Mouse (Mus musculus) cerebellum, adult 9-10 months (tissue): ENCODE data around the gene Meig1.
"Not testable (repeated sequence)": the region's sequence is repeated elsewhere in the genome, so short reads cannot be mapped to it uniquely, and the experiment has no call there.

Source experiments
- DNase-seq: peaks from one replicate; pipeline ENCODE4 v3.0.0; 2022

Gene Meig1

DNA sequence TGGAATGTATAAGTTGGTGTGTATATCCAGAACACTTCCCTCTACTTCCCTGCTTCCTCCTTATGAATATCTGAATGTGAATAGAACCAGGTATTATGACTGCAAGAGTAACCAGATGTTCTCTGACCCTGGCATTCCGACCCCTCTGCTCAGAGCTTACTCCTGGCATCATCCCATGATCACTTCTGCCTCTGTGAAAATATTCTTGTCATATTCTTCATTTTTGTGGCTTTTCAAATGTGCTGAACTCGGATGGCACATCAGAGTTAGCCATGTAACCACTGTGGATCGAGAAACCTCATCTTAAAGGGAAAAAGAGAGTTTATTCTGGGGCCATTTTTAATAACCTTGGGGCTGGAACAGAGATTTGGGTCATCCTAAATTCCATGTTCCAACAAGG, at the start of gene Meig1:
Gene Meig1, minus strand, starts transcription at position 101 of the 400 bp plus-strand sequence.
- DNase-seq, result no peak

DNA sequence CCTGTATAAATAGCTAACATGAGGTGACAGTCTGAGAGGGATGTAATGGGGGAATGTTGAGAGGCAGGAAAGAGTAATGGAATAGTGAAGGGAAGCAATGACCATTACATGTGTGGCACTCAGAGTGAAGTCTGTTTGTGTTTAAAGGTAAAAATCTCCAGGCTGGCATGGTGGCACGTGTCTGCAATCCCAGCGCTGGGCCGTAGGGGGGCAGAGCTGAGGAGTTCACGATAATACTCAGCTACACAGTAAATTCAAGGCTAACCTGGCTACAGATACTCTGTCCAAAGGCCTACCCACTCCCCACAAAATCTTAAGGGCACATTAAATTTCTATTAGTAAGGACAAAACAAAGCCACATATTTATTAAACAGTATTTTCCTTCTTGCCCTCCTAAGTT, 34.1 kb upstream of the Meig1 start:
- no peak for DNase-seq

DNA sequence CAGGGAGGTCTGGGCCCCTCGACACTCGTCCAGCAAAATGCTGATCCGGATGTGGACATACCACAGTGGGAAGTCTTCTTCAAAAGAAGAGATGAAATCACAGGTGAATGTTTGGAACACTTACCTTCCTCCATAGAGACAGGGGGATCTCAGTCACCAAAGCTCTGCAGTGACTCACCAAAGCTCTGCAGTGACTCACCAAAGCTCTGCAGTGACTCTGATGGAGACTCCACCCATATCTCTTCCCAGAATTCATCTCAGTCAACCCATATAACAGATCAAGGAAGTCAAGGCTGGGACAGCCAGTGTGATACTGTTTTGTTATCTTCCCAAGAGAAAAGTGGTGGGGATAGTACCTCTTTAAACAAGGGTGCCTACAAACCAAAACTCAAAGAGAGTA, 30.6 kb upstream of the Meig1 start:
- DNase-seq, result no peak

DNA sequence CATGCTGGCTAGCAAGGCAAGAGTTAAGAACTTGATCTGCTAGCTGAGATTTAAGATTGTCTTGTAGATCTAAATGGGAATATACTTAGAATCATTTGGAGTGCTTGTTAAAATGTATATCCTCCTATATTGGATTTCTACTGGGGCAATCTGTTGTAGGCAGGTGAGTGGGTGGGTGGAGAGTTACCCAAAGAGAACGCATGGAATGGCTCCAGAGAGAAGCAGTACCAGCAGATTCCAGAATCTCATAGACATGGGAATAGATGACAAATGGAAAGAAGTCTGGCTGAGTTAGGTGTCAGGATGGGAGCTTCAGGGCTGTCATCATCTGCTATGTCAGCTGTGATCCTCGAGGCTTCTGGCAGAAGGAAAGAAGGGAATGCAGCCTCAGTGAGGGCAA, 27.0 kb upstream of the Meig1 start:
- no peak for DNase-seq

DNA sequence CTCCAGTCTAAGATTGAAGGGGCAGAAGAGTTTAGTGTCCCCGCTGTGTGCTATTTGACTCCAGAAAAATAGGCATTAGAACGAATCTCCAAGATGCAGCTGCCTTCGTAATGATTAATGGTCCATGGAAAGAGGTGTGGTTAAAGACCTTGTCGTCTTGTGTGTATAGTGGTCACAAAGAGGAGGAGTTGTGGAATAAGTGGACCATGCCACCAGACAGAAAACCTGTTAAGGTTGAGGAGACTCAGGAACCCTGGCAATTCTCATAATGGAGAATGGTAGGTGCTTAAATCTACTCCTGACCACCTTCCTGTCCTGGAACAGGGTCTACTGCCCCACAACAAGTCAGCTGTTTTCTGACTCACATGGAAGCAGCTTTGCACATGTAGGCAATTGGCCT, 23.5 kb upstream of the Meig1 start:
- no peak for DNase-seq

DNA sequence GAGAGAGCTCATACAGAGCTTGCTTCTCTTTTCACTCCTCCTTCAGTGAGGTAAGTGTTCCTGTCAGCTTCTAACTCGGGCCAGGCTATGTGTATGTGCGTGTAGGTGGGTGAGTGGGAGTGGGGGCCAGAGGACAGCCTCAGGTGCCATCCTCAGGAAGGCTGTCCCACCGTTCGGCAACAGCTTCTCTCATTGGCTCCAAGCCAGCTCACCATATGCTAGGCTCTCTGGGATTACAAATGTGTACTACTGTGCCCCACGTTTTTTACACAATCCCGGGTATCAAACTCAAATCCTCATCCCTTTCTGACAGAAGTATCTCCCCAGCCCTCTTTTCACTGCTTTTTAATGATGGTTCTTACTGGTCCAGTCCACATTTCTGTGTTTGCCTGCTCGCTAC, 21.8 kb upstream of the Meig1 start:
- DNase-seq, result peak; percentile 27

DNA sequence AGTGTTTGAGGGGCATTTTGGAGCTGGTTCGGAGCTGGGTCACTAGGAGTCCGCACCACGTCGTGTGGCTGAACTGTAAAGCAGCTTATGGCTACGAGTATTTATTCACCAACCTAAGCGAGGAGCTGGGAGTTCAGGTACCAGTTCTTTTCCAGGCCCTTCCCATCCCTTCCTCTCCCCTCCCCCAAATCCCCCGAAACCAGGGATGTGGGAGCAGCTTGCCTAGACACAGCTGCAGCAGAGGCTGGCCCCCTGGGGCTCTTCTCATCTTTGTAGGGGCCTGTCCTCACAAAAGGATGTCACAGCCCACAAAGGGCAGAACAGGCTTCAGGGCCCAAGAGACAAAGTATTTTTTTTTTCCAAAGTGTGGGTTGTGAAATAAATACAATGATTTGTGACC, 15.5 kb upstream of the Meig1 start:
- DNase-seq, result no peak

DNA sequence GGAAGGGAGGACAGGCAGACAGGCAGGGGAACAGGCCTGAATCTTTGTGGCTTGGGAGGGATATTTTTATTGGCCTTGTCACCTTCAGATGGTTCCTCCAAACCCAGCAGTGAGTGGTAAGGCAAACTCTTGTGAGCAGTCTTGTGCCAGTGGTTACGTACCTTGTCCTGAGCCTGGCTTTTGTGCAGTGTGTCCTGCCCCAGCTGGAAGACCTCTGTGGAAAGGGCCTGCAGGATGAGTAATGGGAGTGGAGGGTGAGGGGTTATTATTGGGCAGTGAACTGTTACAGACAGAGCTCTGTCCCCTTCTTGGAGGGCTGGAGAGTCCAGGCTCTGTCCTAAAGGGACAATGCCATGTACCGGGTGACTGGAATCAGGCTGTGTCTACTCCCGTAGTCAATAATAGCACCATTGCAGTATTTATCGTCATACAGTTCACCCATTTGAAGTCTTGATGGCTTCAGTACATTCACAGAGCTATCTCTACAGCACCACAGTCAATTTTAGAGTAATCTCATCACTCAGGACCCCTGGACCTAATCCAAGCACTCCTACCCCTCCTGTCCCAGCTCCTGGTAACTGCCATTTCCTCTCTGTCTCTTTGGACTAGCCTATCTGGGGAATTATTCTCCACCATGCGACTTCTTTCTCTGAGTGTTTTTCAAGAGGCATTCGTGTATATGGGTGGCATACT, 13.1 kb upstream of the Meig1 start:
- no peak for DNase-seq

DNA sequence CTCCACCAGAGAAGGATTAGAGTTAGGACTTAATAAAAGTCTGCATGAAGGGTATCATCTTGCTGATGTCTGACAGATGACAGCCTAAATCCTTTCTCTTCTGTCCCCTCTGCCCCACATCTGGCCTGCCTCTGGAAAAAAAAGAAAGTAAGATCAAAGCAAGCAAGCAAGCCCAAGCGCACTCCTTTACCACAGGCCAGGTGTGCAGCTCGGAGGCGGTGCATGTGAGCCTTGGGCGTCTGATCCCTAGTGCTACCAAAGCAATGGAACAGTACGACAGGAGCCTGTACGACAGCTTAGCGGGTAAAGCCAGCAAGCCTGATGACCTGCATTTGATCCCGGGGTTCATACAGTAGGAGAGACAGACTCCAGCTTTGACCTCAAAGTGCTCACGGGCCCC, 8.5 kb upstream of the Meig1 start:
- no peak for DNase-seq

DNA sequence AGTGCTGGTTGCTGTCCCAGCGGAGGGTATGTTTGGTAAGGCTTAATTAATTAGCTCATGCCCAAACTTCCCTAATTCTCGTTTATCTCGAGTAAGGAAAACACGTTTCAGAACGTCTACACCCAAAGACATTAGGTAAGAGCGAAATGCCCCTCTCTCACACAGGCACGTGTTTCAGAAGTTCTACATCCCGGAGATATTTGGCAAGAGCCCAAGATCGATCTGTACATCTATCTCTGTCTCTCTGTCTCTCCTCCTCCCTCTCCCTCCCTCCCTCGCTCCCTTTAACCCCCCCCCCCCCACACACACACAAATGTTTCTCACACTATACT, 2.1 kb upstream of the Meig1 start:
- DNase-seq, result no peak

DNA sequence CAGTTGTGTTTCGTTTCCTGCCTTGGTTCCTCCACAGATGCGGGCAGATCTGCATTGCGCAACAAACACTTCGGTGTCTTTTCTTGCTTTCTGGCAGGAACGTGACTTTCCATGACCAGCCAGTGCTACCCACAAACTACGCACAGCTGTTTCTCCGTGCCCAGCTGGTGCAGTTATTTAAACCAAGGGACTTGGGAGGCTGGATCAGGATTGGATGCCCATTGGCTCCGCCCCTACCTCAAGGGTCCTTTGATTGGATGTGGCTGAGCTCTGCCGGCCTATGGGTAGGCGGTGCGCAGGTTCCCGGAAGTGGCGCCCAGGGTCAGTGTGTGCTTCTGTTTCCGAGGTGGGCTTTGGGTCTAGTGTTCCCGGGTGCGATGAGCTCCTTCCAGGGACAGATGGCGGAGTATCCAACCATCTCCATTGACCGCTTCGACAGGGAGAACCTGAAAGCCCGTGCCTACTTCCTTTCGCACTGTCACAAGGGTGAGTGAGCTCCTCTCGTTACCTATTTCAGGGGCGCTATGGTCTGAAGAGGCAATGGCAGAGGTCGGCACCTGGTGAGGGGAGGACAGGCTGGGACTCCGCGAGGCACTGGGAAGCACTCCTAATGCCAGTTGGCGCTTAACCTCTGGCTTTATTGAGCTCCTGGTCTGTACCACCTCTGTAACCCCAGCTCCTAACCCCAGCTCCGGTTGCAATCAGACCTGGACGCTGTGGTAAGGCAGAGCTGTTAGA, 1.6 kb upstream of the Meig1 start, which contains the start of gene Dclre1c:
Gene Dclre1c, plus strand, starts transcription at position 291 of the 738 bp plus-strand sequence.
- peak; percentile 81 for DNase-seq

DNA sequence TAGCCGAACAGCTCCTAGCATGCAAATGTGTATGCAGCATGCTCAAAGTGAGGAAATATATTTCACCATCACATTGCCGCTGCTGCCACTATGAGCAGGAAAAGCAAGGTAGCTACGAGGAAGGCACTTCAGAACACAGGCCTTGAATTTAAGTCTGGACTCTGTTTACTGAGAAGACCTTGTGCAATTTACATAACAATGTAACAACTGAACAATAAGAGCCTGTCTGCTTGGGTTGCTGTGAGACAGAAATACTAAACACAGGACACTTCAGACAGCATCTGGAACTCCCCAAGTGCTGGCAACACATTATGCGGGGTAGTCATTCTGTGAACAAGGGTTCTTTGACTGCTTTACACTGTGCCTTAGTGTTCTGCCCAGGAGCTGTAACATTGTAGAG, 2.3 kb downstream of the Meig1 start:
- peak; percentile 16 for DNase-seq

DNA sequence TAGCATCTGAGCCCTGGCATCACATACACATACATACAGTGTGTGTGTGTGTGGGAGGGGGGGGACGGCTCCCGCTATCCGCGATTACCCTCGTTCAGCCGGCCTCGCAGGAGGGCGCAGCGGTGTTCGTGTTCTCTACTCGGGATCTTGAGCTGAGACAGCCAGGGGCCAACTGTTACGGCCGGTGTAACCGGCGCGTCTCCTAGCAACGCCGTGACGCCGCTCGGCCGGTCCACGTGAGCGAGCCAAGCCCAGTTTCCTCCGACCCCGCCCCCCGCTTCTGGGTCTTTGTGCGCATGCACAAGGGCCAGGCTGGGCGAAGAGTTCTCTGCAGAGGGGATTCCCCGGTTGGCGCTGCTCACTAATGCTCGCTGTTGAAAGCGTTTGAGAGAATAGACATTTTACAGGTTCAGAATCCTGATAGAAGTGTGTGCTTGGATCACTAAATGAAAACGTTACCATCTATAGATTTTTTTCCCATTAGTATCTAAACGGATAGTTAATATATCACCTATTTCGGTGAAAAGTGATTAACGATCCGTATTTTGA, 3.5 kb downstream of the Meig1 start:
- DNase-seq, result peak; percentile 85

DNA sequence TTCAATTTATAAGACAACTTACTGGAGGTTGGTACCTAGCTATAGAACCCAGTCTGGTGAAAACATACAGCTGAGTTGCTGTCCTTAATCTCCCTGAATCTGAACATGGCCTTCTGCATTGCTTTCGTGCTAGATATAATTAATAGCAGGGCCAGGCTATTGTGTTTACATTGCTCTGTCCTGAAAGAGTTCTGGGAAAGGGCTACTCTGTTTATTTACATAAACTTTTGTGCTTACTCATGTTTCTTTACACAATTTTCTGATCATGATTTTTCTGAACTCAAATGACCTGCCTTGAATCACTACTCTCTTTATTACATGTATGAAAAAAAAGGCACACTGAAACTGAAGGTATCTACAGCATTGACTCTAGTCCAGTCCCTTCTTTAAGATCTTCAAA, 6.8 kb downstream of the Meig1 start:
- DNase-seq, result no peak

DNA sequence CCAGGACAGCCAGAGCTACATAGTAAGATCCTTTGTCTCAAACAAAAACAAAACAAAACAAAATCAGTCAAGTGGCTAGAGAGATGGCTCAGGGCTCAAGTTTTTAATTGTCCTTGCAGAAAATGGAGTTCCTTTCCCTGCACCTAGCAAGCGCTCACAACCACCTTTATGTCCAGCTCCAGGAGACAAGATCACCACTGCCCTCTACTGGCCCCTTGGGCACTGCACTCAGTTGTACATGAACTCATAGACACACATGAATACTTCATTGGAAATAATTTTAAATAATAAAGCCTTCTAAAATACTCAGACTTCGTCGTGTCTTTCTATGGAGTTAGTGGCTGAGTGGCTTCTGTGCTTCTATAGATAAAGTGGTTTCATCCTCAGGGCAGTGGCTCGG, 8.2 kb downstream of the Meig1 start:
- peak; percentile 36 for DNase-seq

DNA sequence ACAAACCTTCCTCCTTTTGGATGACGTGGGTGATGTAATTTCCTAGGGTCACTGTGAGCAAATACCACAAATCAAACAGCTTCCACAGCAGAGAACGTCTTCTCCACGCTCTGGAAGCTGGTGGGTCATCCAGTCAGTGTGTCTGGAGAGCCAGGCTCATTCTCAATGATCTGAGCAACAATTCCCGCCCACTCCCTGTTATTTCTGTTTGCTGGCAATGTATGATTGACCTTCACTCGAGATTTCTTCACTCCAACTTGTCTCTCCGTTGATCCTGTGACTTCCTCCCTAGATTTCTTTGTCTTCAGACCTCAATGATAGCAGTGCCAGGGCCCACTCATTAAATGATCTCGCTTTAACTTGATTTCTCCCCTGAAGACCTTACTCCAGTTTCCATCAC, 14.7 kb downstream of the Meig1 start:
- DNase-seq, result no peak

DNA sequence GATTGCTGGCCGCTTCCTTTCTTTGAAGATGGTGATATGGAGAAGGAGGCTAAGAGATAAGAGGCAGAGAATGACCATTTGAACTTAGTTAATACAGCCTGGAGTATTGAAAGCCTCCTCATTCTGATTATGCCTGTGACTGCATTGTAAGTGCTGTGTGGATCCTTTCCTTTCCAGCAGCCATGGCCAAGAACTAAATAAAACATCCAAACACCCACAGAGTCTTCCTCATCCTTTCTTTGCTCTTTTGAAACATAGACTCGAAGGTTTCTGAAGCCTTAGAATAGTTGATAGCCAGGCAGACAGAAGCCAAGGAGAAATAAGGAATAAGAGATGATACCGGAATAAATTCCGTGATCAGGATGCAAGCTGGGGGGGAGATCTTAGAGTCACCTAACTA, 16.5 kb downstream of the Meig1 start:
- no peak for DNase-seq

DNA sequence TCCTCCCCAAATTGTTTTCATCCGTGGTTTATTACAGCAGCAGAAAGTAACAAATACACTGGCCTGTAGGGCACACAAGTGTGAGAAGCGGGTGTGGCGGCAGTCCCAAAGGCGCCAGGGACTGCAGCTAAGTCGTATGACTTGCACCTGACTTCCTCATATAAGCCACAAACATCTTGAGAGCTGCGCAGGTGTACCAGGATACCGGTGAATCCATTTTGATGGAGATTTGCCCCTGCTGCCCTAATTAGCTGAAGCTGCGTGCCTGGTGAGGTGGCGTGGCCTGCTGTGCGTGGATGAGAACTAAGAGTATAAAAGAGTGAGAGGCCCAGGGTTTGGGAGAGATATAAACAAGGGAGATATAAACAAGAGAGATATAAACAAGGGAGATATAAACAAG, 25.3 kb downstream of the Meig1 start, which contains the start of gene Olah:
Gene Olah, minus strand, starts transcription at position 101 of the 400 bp plus-strand sequence.
- not testable (repeated sequence) for DNase-seq

DNA sequence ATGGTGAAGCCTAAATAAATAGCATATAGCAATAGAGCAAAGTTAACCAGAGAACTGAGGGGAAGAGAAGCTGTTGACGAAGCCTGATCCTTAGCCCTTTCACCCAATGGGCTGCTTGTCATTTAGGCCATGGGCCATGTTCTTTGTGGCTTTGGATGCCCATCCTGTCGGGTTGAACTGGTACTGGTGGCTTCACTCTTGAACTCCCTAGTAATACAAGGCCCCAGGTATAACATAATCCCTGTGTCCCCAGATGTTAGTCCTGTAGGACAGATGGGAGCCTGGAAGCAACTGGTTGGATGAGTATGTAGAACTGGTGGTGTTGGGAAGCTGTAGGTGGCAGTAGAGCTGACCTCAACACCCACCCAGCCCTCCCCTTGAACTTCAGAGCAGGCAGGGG, 30.5 kb downstream of the Meig1 start:
- DNase-seq, result no peak

DNA sequence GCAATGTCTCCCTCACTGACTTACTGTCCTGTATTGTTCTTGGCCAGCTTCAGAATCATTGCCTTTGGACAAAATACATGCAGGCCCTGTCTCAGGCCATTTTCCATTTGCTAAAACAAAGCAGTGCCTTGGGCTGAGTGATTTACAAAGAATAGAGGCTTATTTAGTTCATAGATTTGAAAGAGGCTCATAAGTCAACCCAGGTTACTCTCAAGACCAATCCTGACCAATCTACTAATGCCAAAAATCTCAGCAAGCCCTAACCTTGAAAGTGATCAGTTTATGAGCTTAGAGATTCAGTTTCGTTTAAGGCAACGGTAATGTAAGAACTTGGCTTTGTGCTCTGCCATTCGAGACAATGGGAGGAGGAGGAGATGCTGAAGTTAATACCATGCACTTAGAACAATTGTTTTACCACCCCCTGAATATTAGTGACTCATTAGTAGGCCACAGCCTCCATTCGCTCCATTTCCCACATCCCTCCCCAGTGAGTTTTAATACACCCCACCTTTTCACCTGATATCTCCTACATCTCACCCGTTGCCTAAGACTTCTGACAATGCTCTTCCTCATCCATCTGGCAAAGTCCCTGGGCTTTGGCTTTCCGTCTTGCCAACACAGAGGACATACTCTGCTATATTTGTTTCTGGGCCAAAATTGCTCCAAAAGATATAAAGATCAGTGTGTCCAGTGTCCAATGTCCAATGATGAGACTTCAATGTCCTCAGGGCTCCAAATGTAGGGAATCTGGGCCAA, 35.2 kb downstream of the Meig1 start:
- DNase-seq, result no peak

DNA sequence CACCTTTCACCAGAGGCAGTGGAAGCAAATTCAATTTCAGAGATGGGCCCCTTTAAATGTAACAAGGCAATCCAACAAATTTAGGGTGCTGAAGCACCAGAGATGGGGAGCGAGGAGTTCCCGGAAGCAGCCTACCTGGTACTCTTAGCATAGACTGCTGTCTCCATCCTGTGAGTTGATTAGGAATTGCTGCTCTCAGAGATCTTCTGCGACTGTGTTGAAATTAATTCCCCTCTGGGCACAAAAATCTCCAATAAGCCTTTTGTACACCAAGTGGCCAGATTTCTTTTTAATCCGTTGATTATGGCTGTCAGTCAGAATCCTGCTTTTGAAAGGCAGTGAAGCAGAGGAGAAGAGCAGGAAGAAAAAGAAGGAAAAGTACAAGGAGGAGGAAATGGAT, 57.3 kb downstream of the Meig1 start:
- no peak for DNase-seq

DNA sequence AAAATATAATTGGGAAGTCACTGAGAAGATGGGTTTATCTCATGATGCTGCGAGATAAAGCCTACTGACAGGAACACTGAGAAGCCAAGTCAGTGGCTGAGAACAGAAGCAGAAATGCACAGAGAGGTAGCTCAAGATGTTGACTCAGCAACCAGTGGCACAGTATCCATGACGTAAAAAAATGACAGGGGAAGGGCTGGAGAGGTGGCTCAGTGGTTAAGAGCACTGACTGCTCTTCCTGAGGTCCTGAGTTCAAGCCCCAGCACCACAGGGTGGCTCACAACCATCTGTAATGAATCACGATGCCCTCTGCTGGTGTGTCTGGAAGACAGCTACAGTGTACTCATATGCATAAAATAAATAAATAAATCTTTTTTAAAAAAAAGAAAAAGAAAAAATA, 61.4 kb downstream of the Meig1 start:
- no peak for DNase-seq
